Comparison of ENCODE assay signal across 9 mouse cellular contexts in the genomic region with DNA sequence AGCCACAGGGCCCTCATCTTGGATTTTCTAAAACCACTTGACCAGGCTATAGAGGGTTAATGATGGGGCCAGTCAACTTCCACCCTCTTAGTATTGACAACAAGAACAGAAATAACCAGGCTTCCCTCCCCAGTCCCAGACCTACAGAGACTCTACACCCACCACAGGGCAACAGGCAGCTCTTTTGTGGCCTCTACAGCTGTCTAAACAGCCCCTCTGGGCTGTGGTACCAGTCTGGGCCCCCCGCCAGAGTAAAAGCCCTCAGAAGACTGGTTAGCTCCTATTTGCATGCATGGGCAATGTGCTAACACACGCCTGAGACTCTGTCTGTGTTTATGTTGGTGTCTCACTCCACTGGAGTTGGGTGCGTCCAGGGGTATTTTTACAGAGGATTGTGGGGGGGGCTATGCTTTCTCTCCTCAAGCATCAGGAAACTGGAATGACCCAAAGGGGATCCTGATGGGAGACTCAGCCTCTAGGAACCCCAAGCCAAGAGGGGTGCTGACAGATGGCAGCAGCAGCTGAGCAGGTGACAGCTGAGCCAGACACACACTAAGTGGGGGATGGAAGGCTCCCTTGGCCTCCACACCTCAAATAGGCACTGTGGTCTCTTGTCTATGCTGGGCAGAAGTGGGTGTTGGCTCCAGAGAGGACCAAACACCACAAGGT. TPM values are rescaled to one million over a fixed set of nuclear protein-coding genes. Genes with fewer than 3 reads are reported as not detected.
DNase-seq lines count a peak whose midpoint lies in the region; ATAC-seq lines count a peak whose summit lies in the region.
"Had no signal": no experiment of that assay in that cellular context is flagged by ENCODE, and none has a peak within 500 bp of the region (broad histone marks: within the 10 kb centered on the region; RNA-seq: fewer than 3 reads in every experiment).

No protein-coding gene starts in this region.

- H3K4me3 ChIP-seq in neural tube, embryonic 11.5 days (ENCODE audit: low read depth, low read length), result no peak overlapping the region
- no peak overlapping the region for H3K4me3 ChIP-seq in hindbrain, embryonic 14.5 days (replicated peaks; ENCODE audit: low read length)
- H3K4me3 ChIP-seq in stomach, embryonic 16.5 days (replicated peaks; ENCODE audit: low read length), result no peak overlapping the region

- peak; percentile 36 to 49 for DNase-seq in cerebellum, postnatal 14 days
- DNase-seq in cerebellum, adult 9-10 months, result no peak
- DNase-seq in neural tube, embryonic 11.5 days (ENCODE audit: low spot score), result no peak
- DNase-seq in neural tube, embryonic 10.5 days (ENCODE audit: extremely low spot score, low spot score), result no peak
- no peak for DNase-seq in hindbrain, embryonic 14.5 days (ENCODE audit: low spot score)
- no peak for DNase-seq in lung, postnatal 14 days
- DNase-seq: right cerebral cortex, postnatal 25 days had no signal

- no peak overlapping the region for H3K9ac ChIP-seq in neural tube, embryonic 11.5 days (ENCODE audit: low read length)
- H3K9ac ChIP-seq in hindbrain, embryonic 14.5 days, result no peak overlapping the region
- no peak overlapping the region for H3K9ac ChIP-seq in stomach, embryonic 16.5 days (ENCODE audit: low read length)

- ATAC-seq in neural tube, embryonic 11.5 days (ENCODE audit: insufficient read depth, low FRiP score, low TSS enrichment), result no peak
- ATAC-seq in hindbrain, embryonic 14.5 days (ENCODE audit: low FRiP score), result no peak
- no peak for ATAC-seq in stomach, embryonic 16.5 days (ENCODE audit: insufficient read depth, low FRiP score)
- ATAC-seq in monocyte, adult 5-6 weeks (replicated peaks; ENCODE audit: insufficient number of reproducible peaks, low FRiP score, low TSS enrichment, poor library complexity, severe bottlenecking), result no peak

- WGBS in neural tube, embryonic 11.5 days, result 61% methylated on average over 3 of the region's 3 CpGs
- 55% methylated on average over 3 of the region's 3 CpGs for WGBS in hindbrain, embryonic 14.5 days
- 57% methylated on average over 3 of the region's 3 CpGs for WGBS in stomach, embryonic 16.5 days

- no peaks in the 10 kb centered on the region for H3K9me3 ChIP-seq in neural tube, embryonic 11.5 days (ENCODE audit: control insufficient read depth, low read length)
- no peaks in the 10 kb centered on the region for H3K9me3 ChIP-seq in hindbrain, embryonic 14.5 days (ENCODE audit: control insufficient read depth, low read length)
- H3K9me3 ChIP-seq in stomach, embryonic 16.5 days (replicated peaks; ENCODE audit: control insufficient read depth, low read length), result no peaks in the 10 kb centered on the region

- peaks cover 25% of the 10 kb centered on the region for H3K36me3 ChIP-seq in neural tube, embryonic 11.5 days (ENCODE audit: control insufficient read depth, insufficient read depth, low read length)
- peaks cover 20% of the 10 kb centered on the region; the same call in 1 of the 2 replicates for H3K36me3 ChIP-seq in hindbrain, embryonic 14.5 days (replicated peaks; ENCODE audit: control insufficient read depth, insufficient read depth)
- peaks cover 45% of the 10 kb centered on the region for H3K36me3 ChIP-seq in stomach, embryonic 16.5 days (ENCODE audit: control insufficient read depth, insufficient read depth, low read length)

- H3K27me3 ChIP-seq in neural tube, embryonic 11.5 days (ENCODE audit: control insufficient read depth, insufficient read depth, low read length), result no peaks in the 10 kb centered on the region
- peaks cover 21% of the 10 kb centered on the region; the same call in 1 of the 2 replicates for H3K27me3 ChIP-seq in hindbrain, embryonic 14.5 days (ENCODE audit: control insufficient read depth, insufficient read depth, low read length)
- no peaks in the 10 kb centered on the region for H3K27me3 ChIP-seq in stomach, embryonic 16.5 days (ENCODE audit: control insufficient read depth, insufficient read depth, low read length)

- no peak overlapping the region for H3K27ac ChIP-seq in neural tube, embryonic 11.5 days (ENCODE audit: low read depth, low read length)
- no peak overlapping the region for H3K27ac ChIP-seq in hindbrain, embryonic 14.5 days
- H3K27ac ChIP-seq in stomach, embryonic 16.5 days (ENCODE audit: low read length), result no peak overlapping the region

- H3K4me2 ChIP-seq in neural tube, embryonic 11.5 days (ENCODE audit: low read depth), result peak overlapping the region; percentile 1; the same call in 1 of the 2 replicates
- peak overlapping the region; percentile 97 for H3K4me2 ChIP-seq in hindbrain, embryonic 14.5 days (replicated peaks)
- H3K4me2 ChIP-seq in stomach, embryonic 16.5 days (ENCODE audit: low read depth, low read length), result 0 out of 2 replicates have a peak overlapping the region, but pooled peaks have one; percentile 82

- H3K4me1 ChIP-seq in neural tube, embryonic 11.5 days (ENCODE audit: control insufficient read depth, insufficient read depth, low read length), result peaks cover 10% of the 10 kb centered on the region; the same call in 1 of the 2 replicates
- peaks cover 31% of the 10 kb centered on the region for H3K4me1 ChIP-seq in hindbrain, embryonic 14.5 days (replicated peaks; ENCODE audit: control insufficient read depth, insufficient read depth, low read length)
- H3K4me1 ChIP-seq in stomach, embryonic 16.5 days (ENCODE audit: control insufficient read depth, insufficient read depth, low read length), result peaks cover 28% of the 10 kb centered on the region

RNA-seq across cellular contexts. Expression of a gene that starts 4.0 kb away (rescaled TPM):
- polyA plus RNA-seq in neural tube, embryonic 11.5 days (2014; fragmentation: Nextera tagmentation; extraction: Ambion mirVana), result 32.2 and 37.7 TPM in 2 replicates
- 7.8 and 10.5 TPM in 2 replicates for polyA plus RNA-seq in hindbrain, embryonic 14.5 days (2014; fragmentation: Nextera tagmentation; extraction: Ambion mirVana)
- 27.8 and 34.1 TPM in 2 replicates for polyA plus RNA-seq in stomach, embryonic 16.5 days (2015; fragmentation: Nextera tagmentation; extraction: Ambion mirVana)
- 20.6 to 58.3 TPM (median 31.0 TPM) in 3 replicates for total RNA-seq in monocyte, adult 5-6 weeks (2017)

RNA-seq across cellular contexts. Expression of a gene that starts 15.9 kb away (rescaled TPM):
- 1.3 and 1.9 TPM in 2 replicates for polyA plus RNA-seq in neural tube, embryonic 11.5 days (2014; fragmentation: Nextera tagmentation; extraction: Ambion mirVana)
- 3.5 TPM in 2 replicates for polyA plus RNA-seq in hindbrain, embryonic 14.5 days (2014; fragmentation: Nextera tagmentation; extraction: Ambion mirVana)
- 2.0 and 2.6 TPM in 2 replicates for polyA plus RNA-seq in stomach, embryonic 16.5 days (2015; fragmentation: Nextera tagmentation; extraction: Ambion mirVana)
- not detected in 3 replicates for total RNA-seq in monocyte, adult 5-6 weeks (2017)

RNA-seq across cellular contexts. Expression of a gene that starts 22.9 kb away (rescaled TPM):
- polyA plus RNA-seq in neural tube, embryonic 11.5 days (2014; fragmentation: Nextera tagmentation; extraction: Ambion mirVana), result 0.25 and 0.57 TPM in 2 replicates
- polyA plus RNA-seq in hindbrain, embryonic 14.5 days (2014; fragmentation: Nextera tagmentation; extraction: Ambion mirVana), result 1.2 and 3.3 TPM in 2 replicates
- 1.8 and 2.0 TPM in 2 replicates for polyA plus RNA-seq in stomach, embryonic 16.5 days (2015; fragmentation: Nextera tagmentation; extraction: Ambion mirVana)
- total RNA-seq in monocyte, adult 5-6 weeks (2017), result not detected in 3 replicates

RNA-seq across cellular contexts. Expression of a gene that starts 29.5 kb away (rescaled TPM):
- polyA plus RNA-seq in neural tube, embryonic 11.5 days (2014; fragmentation: Nextera tagmentation; extraction: Ambion mirVana), result 79.9 and 87.3 TPM in 2 replicates
- 63.0 and 65.5 TPM in 2 replicates for polyA plus RNA-seq in hindbrain, embryonic 14.5 days (2014; fragmentation: Nextera tagmentation; extraction: Ambion mirVana)
- polyA plus RNA-seq in stomach, embryonic 16.5 days (2015; fragmentation: Nextera tagmentation; extraction: Ambion mirVana), result 55.9 and 57.7 TPM in 2 replicates
- total RNA-seq in monocyte, adult 5-6 weeks (2017), result 42.5 to 46.2 TPM (median 43.1 TPM) in 3 replicates

RNA-seq across cellular contexts. Expression of a gene that starts 36.5 kb away (rescaled TPM):
- 0.49 and 0.91 TPM in 2 replicates for polyA plus RNA-seq in neural tube, embryonic 11.5 days (2014; fragmentation: Nextera tagmentation; extraction: Ambion mirVana)
- polyA plus RNA-seq in hindbrain, embryonic 14.5 days (2014; fragmentation: Nextera tagmentation; extraction: Ambion mirVana), result 43.0 and 69.7 TPM in 2 replicates
- 9.2 and 14.3 TPM in 2 replicates for polyA plus RNA-seq in stomach, embryonic 16.5 days (2015; fragmentation: Nextera tagmentation; extraction: Ambion mirVana)
- total RNA-seq in monocyte, adult 5-6 weeks (2017), result not detected in 3 replicates

Comparison
In these comparisons a context has a peak if more than half of its experiments do, and no peak if none do; other contexts are left out.
1. DNase-seq: peak in cerebellum, postnatal 14 days (2 of 2); none in cerebellum, adult 9-10 months (single experiment), neural tube, embryonic 11.5 days (single experiment), neural tube, embryonic 10.5 days (single experiment), hindbrain, embryonic 14.5 days (single experiment) and lung, postnatal 14 days (single experiment).
2. H3K4me2 ChIP-seq: peak in every context shown above with its lines; median percentile 97 in hindbrain, embryonic 14.5 days; 82 in stomach, embryonic 16.5 days; 1 in neural tube, embryonic 11.5 days.